Mouse (Mus musculus) retina, postnatal 1 day (tissue): Measurements from ENCODE around the gene Nphp4.
A peak's percentile ranks its signal among the peaks of the same experiment; 100 is the strongest.

Experiments used
- DNase-seq: peaks from one replicate; pipeline ENCODE4 v3.0.0-alpha.2; 2012

Nphp4 gene

DNA sequence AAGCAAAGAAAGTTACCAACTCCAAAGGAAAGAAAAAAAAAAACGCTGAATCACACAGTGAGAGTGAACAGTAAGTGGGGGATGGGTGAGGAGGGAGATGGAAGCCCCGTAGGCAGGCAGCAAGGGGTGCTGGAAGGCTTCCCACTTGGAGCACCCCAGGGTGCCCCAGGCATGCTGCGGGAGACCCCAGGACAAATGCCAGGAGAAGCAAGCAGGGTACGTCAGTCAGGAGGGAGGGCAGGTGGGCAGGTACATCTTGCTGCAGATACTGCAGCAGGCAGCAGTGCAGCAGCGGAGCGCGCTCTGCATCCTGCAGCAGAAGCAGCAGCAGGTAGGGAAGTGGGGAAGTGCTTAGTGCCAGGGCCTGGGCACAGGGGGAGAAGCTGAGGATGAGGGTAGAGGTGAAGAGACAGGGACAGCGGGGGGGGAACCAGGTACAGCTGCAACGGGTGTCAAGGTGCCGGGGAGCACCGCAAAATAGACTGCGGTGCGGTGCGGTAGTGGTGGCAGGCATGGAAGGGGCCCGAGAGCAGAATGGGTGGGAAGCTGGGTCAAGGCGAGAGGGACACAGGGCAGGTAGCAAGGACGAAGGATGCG is at the start of gene Nphp4:
Gene Nphp4, plus strand, starts transcription at position 280 of the 597 bp plus-strand sequence.
- peak; percentile 23 for DNase-seq

GRCm38 (mm10) chr4:152428259-152428658 is 48.2 kb upstream of the Nphp4 start:
- DNase-seq: no peak

- peak; percentile 67 for DNase-seq
Observed at GRCm38 (mm10) chr4:152432308-152432707, 44.2 kb upstream of the Nphp4 start.

- DNase-seq: peak; percentile 94
Observed at GRCm38 (mm10) chr4:152434836-152435235, 41.7 kb upstream of the Nphp4 start.

GRCm38 (mm10) chr4:152435255-152435654 is 41.3 kb upstream of the Nphp4 start:
- peak; percentile 86 for DNase-seq

- DNase-seq: peak; percentile 44
Observed at GRCm38 (mm10) chr4:152440882-152441281, 35.6 kb upstream of the Nphp4 start.

- peak; percentile 53 for DNase-seq
Observed at GRCm38 (mm10) chr4:152441536-152441935, 35.0 kb upstream of the Nphp4 start.

GRCm38 (mm10) chr4:152446178-152446577 is 30.3 kb upstream of the Nphp4 start:
- no peak for DNase-seq

- DNase-seq: no peak
Observed at GRCm38 (mm10) chr4:152447731-152448665, 28.5 kb upstream of the Nphp4 start.

GRCm38 (mm10) chr4:152448666-152449018 is 27.9 kb upstream of the Nphp4 start:
- DNase-seq: no peak

- DNase-seq: no peak
Observed at GRCm38 (mm10) chr4:152451371-152451770, 25.1 kb upstream of the Nphp4 start.

GRCm38 (mm10) chr4:152453079-152453478 is 23.4 kb upstream of the Nphp4 start:
- peak; percentile 77 for DNase-seq

- no peak for DNase-seq
Observed at GRCm38 (mm10) chr4:152454153-152454552, 22.4 kb upstream of the Nphp4 start.

DNA sequence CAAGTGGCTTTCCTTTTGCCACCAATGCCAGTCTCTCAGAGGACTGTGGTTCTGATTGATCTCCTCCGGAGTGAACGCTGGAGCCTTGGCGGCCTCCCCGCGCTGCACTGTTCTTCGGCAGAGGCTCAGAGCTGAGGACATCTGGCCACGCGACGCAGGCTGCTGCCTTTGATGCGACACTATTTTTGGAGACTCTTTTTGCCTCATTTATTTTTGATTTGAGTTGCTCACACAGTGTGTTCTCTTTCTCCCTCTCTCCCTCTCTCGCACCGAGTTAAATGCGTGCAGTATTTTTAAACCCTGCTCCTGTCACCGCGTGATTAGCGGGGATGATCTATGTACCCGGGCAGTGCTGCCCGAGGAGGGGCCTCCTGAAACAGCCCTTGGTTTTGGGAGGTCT is 19.9 kb upstream of the Nphp4 start:
- DNase-seq: no peak

- no peak for DNase-seq
Observed at GRCm38 (mm10) chr4:152457673-152458072, 18.8 kb upstream of the Nphp4 start.

- no peak for DNase-seq
Observed at GRCm38 (mm10) chr4:152462516-152462915, 14.0 kb upstream of the Nphp4 start.

GRCm38 (mm10) chr4:152463147-152463546 is 13.4 kb upstream of the Nphp4 start:
- DNase-seq: no peak

- peak; percentile 88 for DNase-seq
Observed at GRCm38 (mm10) chr4:152465116-152465515, 11.4 kb upstream of the Nphp4 start.

DNA sequence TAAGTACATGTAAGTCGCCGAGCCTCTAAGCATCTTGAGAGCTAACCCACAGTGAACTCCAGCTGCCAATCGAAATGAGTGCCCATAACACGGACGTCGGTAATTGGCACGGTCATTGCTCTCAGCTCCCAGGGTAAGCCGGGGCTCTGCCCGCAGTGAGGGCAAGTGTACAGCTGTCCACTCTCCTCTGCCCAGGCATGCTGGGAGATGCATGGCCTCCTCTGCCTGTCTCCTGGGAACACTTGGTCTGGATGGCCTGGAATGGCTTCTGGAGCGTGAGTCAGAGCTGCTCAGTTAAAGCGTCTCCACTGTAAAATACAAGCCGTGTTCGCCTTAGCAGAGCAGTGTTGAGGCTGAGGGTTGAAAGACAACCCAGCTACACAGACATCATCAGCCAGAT is 9.9 kb upstream of the Nphp4 start:
- DNase-seq: peak; percentile 69

DNA sequence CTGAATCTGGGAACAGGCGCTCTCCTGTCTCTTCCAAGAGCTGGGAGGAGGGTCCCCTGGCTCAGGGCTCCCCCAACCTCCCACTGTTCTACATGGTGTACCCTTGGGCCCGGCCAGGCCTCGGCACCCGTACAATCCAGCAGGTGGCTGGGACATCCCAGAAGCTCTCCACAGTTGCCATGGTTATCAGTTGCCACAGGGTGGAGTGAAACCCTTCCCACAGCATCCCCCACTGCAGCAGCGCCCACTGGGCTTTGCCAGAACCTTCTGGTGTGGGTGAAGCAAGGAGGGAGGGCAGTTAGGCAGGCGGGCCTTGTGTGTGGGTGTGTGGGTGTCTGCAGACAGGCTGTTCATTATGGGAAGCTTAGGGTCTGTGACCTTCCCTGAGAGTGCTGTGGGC is 8.6 kb upstream of the Nphp4 start:
- no peak for DNase-seq

DNA sequence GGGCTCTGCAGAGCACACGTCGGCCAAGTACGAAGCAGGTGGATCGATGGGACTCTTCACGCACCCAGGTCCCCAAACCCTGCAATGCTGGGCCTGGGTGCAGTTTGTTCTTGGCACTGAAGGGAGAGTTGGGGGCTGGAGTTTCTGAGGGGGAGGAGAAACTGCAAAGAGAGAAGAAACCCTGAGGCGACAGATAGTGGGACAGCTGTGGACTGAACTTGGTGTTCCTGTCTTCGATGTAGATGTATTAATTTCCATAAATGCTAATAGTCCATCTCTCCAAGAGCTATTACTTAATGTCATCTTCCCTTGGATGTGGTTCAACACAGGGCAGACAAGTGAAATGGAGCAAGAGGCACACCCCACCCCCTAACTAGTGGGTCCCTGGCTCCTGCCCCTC is 565 bp upstream of the Nphp4 start:
- no peak for DNase-seq

GRCm38 (mm10) chr4:152477106-152477465 is 580 bp downstream of the Nphp4 start:
- DNase-seq: no peak

- peak; percentile 100 for DNase-seq
Observed at GRCm38 (mm10) chr4:152477466-152478223, 1.1 kb downstream of the Nphp4 start, which contains the start of gene Kcnab2. Gene Kcnab2, minus strand, starts transcription at chr4:152477871.

DNA sequence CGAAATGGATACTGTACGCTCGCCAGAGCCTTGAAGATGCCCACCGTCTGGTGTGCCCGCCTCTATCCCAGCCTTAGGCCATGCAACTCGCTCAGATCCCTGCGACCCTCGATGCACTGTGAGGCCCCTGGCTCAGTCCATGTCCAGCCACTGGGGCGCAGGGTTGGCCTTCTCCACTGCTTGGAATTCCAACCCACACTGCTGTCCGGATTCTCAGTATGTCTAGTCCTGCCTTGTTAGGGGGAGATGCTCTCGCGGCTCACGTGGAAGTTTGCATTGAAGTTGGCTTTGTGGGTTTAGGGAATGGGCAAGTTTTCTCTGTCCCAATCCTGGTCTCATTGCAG is 1.7 kb downstream of the Nphp4 start:
- no peak for DNase-seq
